Mouse (Mus musculus): Measurements from ENCODE around the gene Frat2.

The Frat2 gene

GRCm38 (mm10) chr19:41817325-41817724, 30.6 kb downstream of the Frat2 start:
- DNase-seq = no peak

GRCm38 (mm10) chr19:41816915-41817314, 31.0 kb downstream of the Frat2 start:
- no peak for DNase-seq

GRCm38 (mm10) chr19:41816410-41816809, 31.5 kb downstream of the Frat2 start:
- DNase-seq = no peak

GRCm38 (mm10) chr19:41813374-41813773, 34.6 kb downstream of the Frat2 start:
- DNase-seq = no peak

GRCm38 (mm10) chr19:41812525-41812924, 35.4 kb downstream of the Frat2 start:
- DNase-seq = no peak

GRCm38 (mm10) chr19:41810074-41810473, 37.9 kb downstream of the Frat2 start:
- DNase-seq = no peak

GRCm38 (mm10) chr19:41808104-41808634, 39.8 kb downstream of the Frat2 start:
- no peak for DNase-seq

- no peak for DNase-seq
These were observed 40.4 kb downstream of the Frat2 start for GRCm38 (mm10) chr19:41807497-41807896.

- no peak for DNase-seq
These were observed 42.1 kb downstream of the Frat2 start for GRCm38 (mm10) chr19:41805831-41806230.

GRCm38 (mm10) chr19:41803322-41803721, 44.6 kb downstream of the Frat2 start:
- DNase-seq = no peak

- peak; percentile 97 for DNase-seq
These were observed 46.1 kb downstream of the Frat2 start, which contains the start of gene Arhgap19 for GRCm38 (mm10) chr19:41801742-41802369. Gene Arhgap19, minus strand, starts transcription at chr19:41802047.

- peak; percentile 48 for DNase-seq
These were observed 46.8 kb downstream of the Frat2 start for GRCm38 (mm10) chr19:41800986-41801741.

GRCm38 (mm10) chr19:41800451-41800850, 47.5 kb downstream of the Frat2 start:
- no peak for DNase-seq

GRCm38 (mm10) chr19:41797536-41797935, 50.4 kb downstream of the Frat2 start:
- no peak for DNase-seq

- DNase-seq = no peak
These were observed 51.1 kb downstream of the Frat2 start for GRCm38 (mm10) chr19:41796789-41797327.

- DNase-seq = no peak
These were observed 51.7 kb downstream of the Frat2 start for GRCm38 (mm10) chr19:41796148-41796760.

Measured in cerebellum, adult 9-10 months (tissue).